Mouse (Mus musculus): Measurements from ENCODE around the gene Sppl3. TPM values are rescaled to one million over a fixed set of nuclear protein-coding genes. Genes with fewer than 3 reads are reported as not detected.
A peak's percentile ranks its signal among the peaks of the same experiment; 100 is the strongest.

The Sppl3 gene
- total RNA-seq, 1 experiment: 56.1 TPM

DNA sequence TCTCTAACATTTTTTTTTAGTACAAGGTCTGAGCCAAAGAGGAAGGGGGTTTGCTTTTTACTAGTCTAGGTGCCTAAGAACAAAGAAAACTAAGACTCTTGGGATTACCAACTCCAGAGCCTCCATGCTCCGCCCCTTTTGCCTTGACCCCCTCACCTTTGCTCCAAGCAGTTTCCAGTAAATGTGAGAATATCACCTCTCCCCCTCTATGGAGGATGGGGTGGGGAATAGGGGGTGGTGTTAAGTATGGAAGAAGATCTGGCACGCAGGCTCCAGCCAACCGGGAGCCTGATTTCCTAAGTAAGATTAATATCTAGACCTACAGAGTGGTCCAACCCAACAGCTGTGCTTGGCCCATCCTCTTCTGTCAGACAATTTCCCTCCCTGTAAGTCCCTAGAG lies 129.8 kb downstream of the Sppl3 start:
- H3K4me3 ChIP-seq (ENCODE audit: insufficient read depth in 1 of 2, low read depth in 1 of 2, low read length in 2 of 2, poor library complexity in 1 of 2, severe bottlenecking in 1 of 2): no peak overlapping the region
- in situ Hi-C loops (cut with MboI; ENCODE audit: low sequenced_read_pairs in 2 of 2, unreplicated experiment in 2 of 2): no loop called here
- DNase-seq (ENCODE audit: low read depth, low spot score): no peak
- TF ChIP-seq ZNF384 (IDR thresholded peaks at IDR 0.05; ENCODE audit: low read depth, low read length) (no peak), CHD2 (IDR thresholded peaks at IDR 0.05; ENCODE audit: low read depth, low read length) (no peak), HCFC1 (IDR thresholded peaks at IDR 0.05; ENCODE audit: borderline replicate concordance, insufficient read depth, low read length) (no peak), ZC3H11A (IDR thresholded peaks at IDR 0.05; ENCODE audit: borderline replicate concordance, low read depth, low read length) (no peak), MAFK (IDR thresholded peaks at IDR 0.05; ENCODE audit: insufficient read depth, low read depth, low read length) (no peak)
- H3K9ac ChIP-seq (ENCODE audit: insufficient read depth, low read depth, low read length, poor library complexity, severe bottlenecking): no peak overlapping the region
- H3K9me3 ChIP-seq (ENCODE audit: control insufficient read depth, insufficient read depth, low read depth, low read length): no peaks in the 10 kb centered on the region
- H3K4me1 ChIP-seq (ENCODE audit: control insufficient read depth in 2 of 2, insufficient read depth in 2 of 2, low read length in 2 of 2, poor library complexity in 1 of 2): peaks cover 3 to 32% of the 10 kb centered on the region in 2 experiments; a peak in 3 of 4 replicates
- peaks cover 3% of the 10 kb centered on the region; the same call in 1 of the 2 replicates for H3K36me3 ChIP-seq (ENCODE audit: control insufficient read depth, insufficient read depth, low read length, poor library complexity, severe bottlenecking)
- H3K27ac ChIP-seq (ENCODE audit: insufficient read depth, low read depth, low read length, poor library complexity, severe bottlenecking): peak overlapping the region; percentile 48; the same call in 1 of the 2 replicates

DNA sequence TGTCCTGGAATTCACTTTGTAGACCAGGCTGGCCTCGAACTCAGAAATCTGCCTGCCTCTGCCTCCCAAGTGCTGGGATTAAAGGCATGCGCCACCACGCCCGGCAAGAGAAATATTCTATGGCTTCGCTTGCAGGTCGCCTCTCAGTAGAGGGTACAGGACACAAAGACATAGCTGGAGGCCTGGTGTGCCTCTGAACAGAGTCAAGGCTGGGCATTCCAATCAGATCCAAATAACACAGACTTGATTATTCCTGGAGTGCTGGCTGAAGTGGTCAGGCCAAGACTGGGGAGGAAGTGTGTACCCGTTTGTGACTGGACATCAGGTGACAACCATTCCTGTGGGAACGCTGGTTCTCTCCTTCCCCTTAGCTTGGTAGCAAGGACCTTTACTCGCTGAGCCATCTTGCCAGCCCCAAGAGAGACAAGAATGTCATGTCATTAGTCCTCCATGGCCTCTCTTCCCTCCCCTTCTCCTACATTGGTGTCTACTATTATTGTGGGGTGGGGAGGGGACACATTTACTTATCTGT lies 131.3 kb downstream of the Sppl3 start:
- Histone ChIP-seq H3K4me1 (ENCODE audit: control insufficient read depth in 2 of 2, insufficient read depth in 2 of 2, low read length in 2 of 2, poor library complexity in 1 of 2) (peaks cover 3 to 35% of the 10 kb centered on the region in 2 experiments), H3K9me3 (ENCODE audit: control insufficient read depth, insufficient read depth, low read depth, low read length) (no peaks in the 10 kb centered on the region), H3K4me3 (ENCODE audit: insufficient read depth in 1 of 2, low read depth in 1 of 2, low read length in 2 of 2, poor library complexity in 1 of 2, severe bottlenecking in 1 of 2) (no peak overlapping the region), H3K9ac (ENCODE audit: insufficient read depth, low read depth, low read length, poor library complexity, severe bottlenecking) (no peak overlapping the region), H3K27ac (ENCODE audit: insufficient read depth, low read depth, low read length, poor library complexity, severe bottlenecking) (0 out of 2 replicates have a peak overlapping the region, but pooled peaks have one; percentile 0), H3K36me3 (ENCODE audit: control insufficient read depth, insufficient read depth, low read length, poor library complexity, severe bottlenecking) (peaks cover 15% of the 10 kb centered on the region)
- no peak for TF ChIP-seq ZNF384 (IDR thresholded peaks at IDR 0.05; ENCODE audit: low read depth, low read length)
- TF ChIP-seq MAFK (IDR thresholded peaks at IDR 0.05; ENCODE audit: insufficient read depth, low read depth, low read length): no peak
- no peak for TF ChIP-seq CHD2 (IDR thresholded peaks at IDR 0.05; ENCODE audit: low read depth, low read length)
- no peak for TF ChIP-seq ZC3H11A (IDR thresholded peaks at IDR 0.05; ENCODE audit: borderline replicate concordance, low read depth, low read length)
- no peak for TF ChIP-seq HCFC1 (IDR thresholded peaks at IDR 0.05; ENCODE audit: borderline replicate concordance, insufficient read depth, low read length)
- no peak for DNase-seq (ENCODE audit: low read depth, low spot score)
- in situ Hi-C loops (cut with MboI; ENCODE audit: low sequenced_read_pairs in 2 of 2, unreplicated experiment in 2 of 2): no loop called here

DNA sequence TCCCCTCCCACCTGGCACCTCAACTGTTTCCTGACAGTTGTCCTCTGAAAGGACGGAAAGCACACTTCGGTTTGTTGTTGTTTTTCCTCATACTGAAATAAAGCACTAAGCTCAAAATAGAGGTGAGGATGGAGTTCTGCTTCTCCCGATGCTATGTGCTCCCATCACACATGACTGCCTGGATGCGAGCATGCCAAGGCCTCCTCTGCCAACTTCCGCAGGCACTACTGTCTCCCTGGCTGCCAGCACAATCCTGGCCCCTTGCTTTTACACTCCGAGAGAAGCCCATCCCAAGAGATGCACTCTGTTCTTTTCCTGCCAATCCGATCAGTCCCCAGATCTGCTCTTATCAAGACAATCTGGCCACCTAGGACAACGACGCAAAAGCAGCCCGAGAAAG lies 132.6 kb downstream of the Sppl3 start:
- H3K27ac ChIP-seq (ENCODE audit: insufficient read depth, low read depth, low read length, poor library complexity, severe bottlenecking): no peak overlapping the region
- H3K36me3 ChIP-seq (ENCODE audit: control insufficient read depth, insufficient read depth, low read length, poor library complexity, severe bottlenecking): peaks cover 26% of the 10 kb centered on the region
- TF ChIP-seq HCFC1 (IDR thresholded peaks at IDR 0.05; ENCODE audit: borderline replicate concordance, insufficient read depth, low read length) (no peak), ZNF384 (IDR thresholded peaks at IDR 0.05; ENCODE audit: low read depth, low read length) (no peak)
- no peaks in the 10 kb centered on the region for H3K9me3 ChIP-seq (ENCODE audit: control insufficient read depth, insufficient read depth, low read depth, low read length)
- no peak for DNase-seq (ENCODE audit: low read depth, low spot score)
- no peak overlapping the region for H3K4me3 ChIP-seq (ENCODE audit: insufficient read depth in 1 of 2, low read depth in 1 of 2, low read length in 2 of 2, poor library complexity in 1 of 2, severe bottlenecking in 1 of 2)
- no peak overlapping the region for H3K9ac ChIP-seq (ENCODE audit: insufficient read depth, low read depth, low read length, poor library complexity, severe bottlenecking)
- in situ Hi-C loops (cut with MboI; ENCODE audit: low sequenced_read_pairs in 2 of 2, unreplicated experiment in 2 of 2): no loop called here
- peaks cover 3 to 35% of the 10 kb centered on the region in 2 experiments for H3K4me1 ChIP-seq (ENCODE audit: control insufficient read depth in 2 of 2, insufficient read depth in 2 of 2, low read length in 2 of 2, poor library complexity in 1 of 2)

DNA sequence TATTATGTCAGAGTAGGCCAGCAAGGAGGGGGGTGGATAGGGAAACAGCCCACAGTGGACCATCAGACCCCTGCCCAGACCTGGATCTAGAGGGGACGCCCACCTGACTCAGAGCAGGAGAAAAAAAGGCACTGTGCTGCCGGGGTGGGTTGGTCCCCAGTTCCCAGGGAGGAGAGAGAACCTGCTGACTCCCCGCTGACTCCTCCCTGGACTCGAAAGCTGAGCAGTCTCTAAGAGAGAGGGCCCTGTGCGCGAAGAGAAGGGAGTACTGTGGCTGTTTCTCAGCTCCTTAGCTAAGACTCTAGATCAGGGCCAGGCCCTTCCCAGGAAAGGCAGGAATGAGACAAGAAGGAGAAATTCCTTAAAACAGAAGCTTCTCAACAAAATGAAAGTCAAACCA lies 133.5 kb downstream of the Sppl3 start:
- Histone ChIP-seq H3K4me3 (ENCODE audit: insufficient read depth in 1 of 2, low read depth in 1 of 2, low read length in 2 of 2, poor library complexity in 1 of 2, severe bottlenecking in 1 of 2) (no peak overlapping the region), H3K4me1 (ENCODE audit: control insufficient read depth in 2 of 2, insufficient read depth in 2 of 2, low read length in 2 of 2, poor library complexity in 1 of 2) (peaks cover 3 to 35% of the 10 kb centered on the region in 2 experiments), H3K27ac (ENCODE audit: insufficient read depth, low read depth, low read length, poor library complexity, severe bottlenecking) (peak overlapping the region; percentile 74), H3K9me3 (ENCODE audit: control insufficient read depth, insufficient read depth, low read depth, low read length) (no peaks in the 10 kb centered on the region), H3K9ac (ENCODE audit: insufficient read depth, low read depth, low read length, poor library complexity, severe bottlenecking) (peak overlapping the region; percentile 51; the same call in 1 of the 2 replicates), H3K36me3 (ENCODE audit: control insufficient read depth, insufficient read depth, low read length, poor library complexity, severe bottlenecking) (peaks cover 30% of the 10 kb centered on the region)
- in situ Hi-C loops (cut with MboI; ENCODE audit: low sequenced_read_pairs in 2 of 2, unreplicated experiment in 2 of 2): no loop called here
- TF ChIP-seq ZNF384 (IDR thresholded peaks at IDR 0.05; ENCODE audit: low read depth, low read length) (no peak), HCFC1 (IDR thresholded peaks at IDR 0.05; ENCODE audit: borderline replicate concordance, insufficient read depth, low read length) (no peak), CHD2 (IDR thresholded peaks at IDR 0.05; ENCODE audit: low read depth, low read length) (no peak), MAFK (IDR thresholded peaks at IDR 0.05; ENCODE audit: insufficient read depth, low read depth, low read length) (no peak)
- no peak for DNase-seq (ENCODE audit: low read depth, low spot score)
